Mouse (Mus musculus) layer of hippocampus, adult 9-10 months (tissue): ENCODE results near the gene Alpk1.
A peak's percentile ranks its signal among the peaks of the same experiment; 100 is the strongest.

Experiments
- DNase-seq: peaks from one replicate; pipeline ENCODE4 v3.0.0; 2022; ENCODE audit warnings: low spot score

The Alpk1 gene

GRCm38 (mm10) chr3:127743614-127744365, 36.5 kb downstream of the Alpk1 start:
- no peak for DNase-seq

GRCm38 (mm10) chr3:127741473-127741872, 38.9 kb downstream of the Alpk1 start:
- no peak for DNase-seq

GRCm38 (mm10) chr3:127737876-127738275, 42.5 kb downstream of the Alpk1 start:
- no peak for DNase-seq

GRCm38 (mm10) chr3:127735395-127735794, 44.9 kb downstream of the Alpk1 start:
- DNase-seq: no peak

GRCm38 (mm10) chr3:127729513-127730137, 50.7 kb downstream of the Alpk1 start:
- no peak for DNase-seq

GRCm38 (mm10) chr3:127728851-127729512, 51.3 kb downstream of the Alpk1 start:
- no peak for DNase-seq

GRCm38 (mm10) chr3:127728046-127728445, 52.3 kb downstream of the Alpk1 start:
- no peak for DNase-seq

- DNase-seq: no peak
Observed at GRCm38 (mm10) chr3:127720948-127721347, 59.4 kb downstream of the Alpk1 start.

- DNase-seq: no peak
Observed at GRCm38 (mm10) chr3:127720050-127720449, 60.3 kb downstream of the Alpk1 start.

GRCm38 (mm10) chr3:127719601-127720000, 60.7 kb downstream of the Alpk1 start:
- no peak for DNase-seq

GRCm38 (mm10) chr3:127716759-127717158, 63.6 kb downstream of the Alpk1 start:
- DNase-seq: no peak

- DNase-seq: no peak
Observed at GRCm38 (mm10) chr3:127713112-127713511, 67.2 kb downstream of the Alpk1 start.

GRCm38 (mm10) chr3:127711536-127711935, 68.8 kb downstream of the Alpk1 start:
- no peak for DNase-seq

GRCm38 (mm10) chr3:127707089-127707485, 73.2 kb downstream of the Alpk1 start:
- DNase-seq: no peak

GRCm38 (mm10) chr3:127706445-127707088, 73.8 kb downstream of the Alpk1 start:
- DNase-seq: no peak

GRCm38 (mm10) chr3:127705515-127706444, 74.5 kb downstream of the Alpk1 start:
- DNase-seq: peak; percentile 6

GRCm38 (mm10) chr3:127705139-127705514, 75.2 kb downstream of the Alpk1 start:
- DNase-seq: no peak

- no peak for DNase-seq
Observed at GRCm38 (mm10) chr3:127701196-127701825, 79.0 kb downstream of the Alpk1 start.

GRCm38 (mm10) chr3:127698636-127699035, 81.7 kb downstream of the Alpk1 start:
- no peak for DNase-seq

GRCm38 (mm10) chr3:127696541-127696940, 83.8 kb downstream of the Alpk1 start:
- no peak for DNase-seq
